Mouse (Mus musculus) MEL (cell line): ENCODE measurements at regions not wholly inside any gene's neighbourhood (a gene's known extent, or its start where the extent isn't known, plus 50 kb on each side); places are given as distances from the start of the nearest gene placed in this dataset.

Source experiments
- DNase-seq: peaks from one replicate; pipeline ENCODE4 v3.0.0; 2011; ENCODE audit warnings: low read depth, low spot score
- H3K27ac ChIP-seq: 2 replicates; pipeline ENCODE4 v1.5.1; 2012; ENCODE audit warnings: low read depth, mild to moderate bottlenecking, control low read depth, low read length, moderate library complexity; ENCODE audit not compliant: control insufficient read depth
- H3K27me3 ChIP-seq, 2 experiments: fragments of 150-350 bp in 1 of 2; sonication (generic) in 1 of 2; 2 replicates each; pipeline ENCODE4 v1.6.1; 2012; ENCODE audit warnings: low read length in 2 of 2, mild to moderate bottlenecking in 2 of 2, improper control_type of control experiment in 1 of 2, moderate library complexity in 1 of 2; ENCODE audit not compliant: insufficient read depth in 2 of 2, control insufficient read depth in 1 of 2
- H3K36me3 ChIP-seq, 2 experiments: 2 replicates each; pipeline ENCODE4 v1.6.1; 2012 to 2014; ENCODE audit warnings: low read length in 2 of 2, improper control_type of control experiment in 1 of 2, inconsistent platforms in 1 of 2, mild to moderate bottlenecking in 1 of 2; ENCODE audit not compliant: insufficient read depth in 2 of 2, control insufficient read depth in 1 of 2
- H3K4me1 ChIP-seq, 2 experiments: fragments of 150-350 bp in 1 of 2; sonication (generic) in 1 of 2; 2 replicates each; pipeline ENCODE4 v1.6.1; 2012; ENCODE audit warnings: low read length in 2 of 2, improper control_type of control experiment in 1 of 2, mild to moderate bottlenecking in 1 of 2; ENCODE audit not compliant: insufficient read depth in 2 of 2, control insufficient read depth in 1 of 2
- H3K4me3 ChIP-seq, 2 experiments: fragments of 150-350 bp in 1 of 2; sonication (generic) in 1 of 2; 2 replicates each; pipeline ENCODE4 v1.5.1; 2012; ENCODE audit warnings: low read depth in 2 of 2, low read length in 2 of 2, mild to moderate bottlenecking in 2 of 2, moderate library complexity in 2 of 2, control low read depth in 1 of 2, improper control_type of control experiment in 1 of 2; ENCODE audit not compliant: control insufficient read depth in 1 of 2, insufficient read depth in 1 of 2
- H3K79me2 ChIP-seq: 2 replicates; pipeline ENCODE4 v1.6.1; 2012; ENCODE audit warnings: mild to moderate bottlenecking, low read length, moderate library complexity; ENCODE audit not compliant: control insufficient read depth, poor library complexity, insufficient read depth
- H3K9ac ChIP-seq: 2 replicates; pipeline ENCODE4 v1.6.1; 2012; ENCODE audit warnings: low read depth, mild to moderate bottlenecking, control low read depth, low read length, moderate library complexity; ENCODE audit not compliant: control insufficient read depth, poor library complexity, severe bottlenecking
- H3K9me3 ChIP-seq: fragments of 150-350 bp; sonication (generic); replicated peaks from 2 replicates; pipeline ENCODE4 v1.6.1; 2012; ENCODE audit warnings: mild to moderate bottlenecking, low read length, improper control_type of control experiment, moderate library complexity; ENCODE audit not compliant: insufficient read depth
- BHLHE40 ChIP-seq: IDR thresholded peaks from 2 replicates; pipeline ENCODE4 v1.6.1; 2012; ENCODE audit warnings: low read depth, mild to moderate bottlenecking, inconsistent platforms, low read length, improper control_type of control experiment, borderline replicate concordance
- CHD1 ChIP-seq: IDR thresholded peaks from 2 replicates; pipeline ENCODE4 v1.6.1; 2012; ENCODE audit warnings: low read depth, mild to moderate bottlenecking, inconsistent platforms, low read length, improper control_type of control experiment
- CHD2 ChIP-seq: IDR thresholded peaks from 2 replicates; pipeline ENCODE4 v1.6.1; 2011; ENCODE audit warnings: low read length, improper control_type of control experiment
- ELF1 ChIP-seq: IDR thresholded peaks from 2 replicates; pipeline ENCODE4 v1.6.1; 2014; ENCODE audit warnings: low read depth, mild to moderate bottlenecking, inconsistent platforms, low read length, improper control_type of control experiment, moderate library complexity
- EP300 ChIP-seq, 2 experiments: IDR thresholded peaks; 2 replicates each; pipeline ENCODE4 v1.6.1; 2011; ENCODE audit warnings: improper control_type of control experiment in 2 of 2, low read length in 2 of 2, low read depth in 1 of 2, mild to moderate bottlenecking in 1 of 2
- ETS1 ChIP-seq: IDR thresholded peaks from 2 replicates; pipeline ENCODE4 v1.6.1; 2012; ENCODE audit warnings: low read depth, mild to moderate bottlenecking, inconsistent platforms, low read length, improper control_type of control experiment, moderate library complexity
- GABPA ChIP-seq: IDR thresholded peaks from 2 replicates; pipeline ENCODE4 v1.6.1; 2012; ENCODE audit warnings: low read depth, mild to moderate bottlenecking, inconsistent platforms, low read length, improper control_type of control experiment, moderate library complexity
- HCFC1 ChIP-seq: IDR thresholded peaks from 2 replicates; pipeline ENCODE4 v1.6.1; 2012; ENCODE audit warnings: low read depth, mild to moderate bottlenecking, inconsistent platforms, low read length, improper control_type of control experiment, moderate library complexity
- MAFK ChIP-seq: IDR thresholded peaks from 2 replicates; pipeline ENCODE4 v1.6.1; 2011; ENCODE audit warnings: low read depth, mild to moderate bottlenecking, low read length, improper control_type of control experiment, borderline replicate concordance
- MAZ ChIP-seq: IDR thresholded peaks from 2 replicates; pipeline ENCODE4 v1.6.1; 2012; ENCODE audit warnings: low read depth, mild to moderate bottlenecking, inconsistent platforms, low read length, improper control_type of control experiment
- MEF2A ChIP-seq: IDR thresholded peaks from 2 replicates; pipeline ENCODE4 v1.6.1; 2014; ENCODE audit warnings: low read depth, mild to moderate bottlenecking, inconsistent platforms, low read length, improper control_type of control experiment; ENCODE audit not compliant: poor library complexity, insufficient replicate concordance, severe bottlenecking; ENCODE audit errors: extremely low read depth
- MYC ChIP-seq: IDR thresholded peaks from 2 replicates; pipeline ENCODE4 v1.6.1; 2011; ENCODE audit warnings: low read depth, mild to moderate bottlenecking, low read length, improper control_type of control experiment, moderate library complexity
- NELFE ChIP-seq: IDR thresholded peaks from 2 replicates; pipeline ENCODE4 v1.6.1; 2011; ENCODE audit warnings: low read depth, low read length, improper control_type of control experiment
- NRF1 ChIP-seq: IDR thresholded peaks from 2 replicates; pipeline ENCODE4 v1.6.1; 2014; ENCODE audit warnings: low read depth, mild to moderate bottlenecking, inconsistent platforms, low read length, improper control_type of control experiment, moderate library complexity; ENCODE audit not compliant: poor library complexity, insufficient read depth, severe bottlenecking
- POLR2A ChIP-seq, 2 experiments: IDR thresholded peaks; 2 replicates each; pipeline ENCODE4 v1.6.1; 2011 to 2012; ENCODE audit warnings: low read length in 2 of 2, mild to moderate bottlenecking in 2 of 2, control low read depth in 1 of 2, improper control_type of control experiment in 1 of 2, low read depth in 1 of 2, moderate library complexity in 1 of 2; ENCODE audit not compliant: control insufficient read depth in 1 of 2, insufficient read depth in 1 of 2, poor library complexity in 1 of 2
- POLR2AphosphoS2 ChIP-seq: IDR thresholded peaks from 2 replicates; pipeline ENCODE4 v1.6.1; 2011; ENCODE audit warnings: low read length, improper control_type of control experiment
- USF1 ChIP-seq: IDR thresholded peaks from 2 replicates; pipeline ENCODE4 v1.6.1; 2014; ENCODE audit warnings: low read depth, mild to moderate bottlenecking, inconsistent platforms, low read length, improper control_type of control experiment, moderate library complexity
- ZC3H11A ChIP-seq: IDR thresholded peaks from 2 replicates; pipeline ENCODE4 v1.6.1; 2012; ENCODE audit warnings: low read depth, mild to moderate bottlenecking, inconsistent platforms, low read length, improper control_type of control experiment
- ZNF384 ChIP-seq: IDR thresholded peaks from 2 replicates; pipeline ENCODE4 v1.6.1; 2012; ENCODE audit warnings: low read depth, mild to moderate bottlenecking, inconsistent platforms, low read length, improper control_type of control experiment

- 0 out of 2 replicates have a peak, but pooled peaks have one; percentile 63 for TF ChIP-seq CHD1
- no peak for TF ChIP-seq GABPA
- no peak for TF ChIP-seq CHD2
- TF ChIP-seq BHLHE40 = peak; percentile 42; the same call in 1 of the 2 replicates
- TF ChIP-seq NRF1 = no peak
- no peak for TF ChIP-seq MEF2A
- TF ChIP-seq USF1 = no peak
- peak; percentile 52; the same call in 1 of the 2 replicates for TF ChIP-seq MAFK
- TF ChIP-seq HCFC1 = no peak
- TF ChIP-seq NELFE = no peak; the same call in 1 of the 2 replicates
Observed at GRCm38 (mm10) chr3:60785137-60785875, 217.3 kb upstream of the P2ry1 start (continued).

- peak; percentile 50 for DNase-seq
- H3K9ac ChIP-seq = no peak overlapping the region
- no peak overlapping the region for H3K4me3 ChIP-seq
- H3K27me3 ChIP-seq = no peaks in the 10 kb centered on the region
- peaks cover 0 to 39% of the 10 kb centered on the region in 2 experiments; a peak in 2 of 4 replicates for H3K36me3 ChIP-seq
- H3K9me3 ChIP-seq = no peaks in the 10 kb centered on the region
- no peaks in the 10 kb centered on the region for H3K79me2 ChIP-seq
- H3K27ac ChIP-seq = peak overlapping the region; percentile 48
- H3K4me1 ChIP-seq = peaks cover 25% of the 10 kb centered on the region in 2 experiments
- TF ChIP-seq MYC = no peak
- TF ChIP-seq MAFK = no peak
- TF ChIP-seq MAZ = no peak
- peak in 1 of 2 experiments; percentile 11; a peak in 1 of 4 replicates for TF ChIP-seq EP300 (IDR thresholded peaks at IDR 0.05; ENCODE audit: low read depth in 1 of 2, low read length in 2 of 2)
- TF ChIP-seq ELF1 = no peak
- TF ChIP-seq, all 39 proteins: peak for 1
Observed at GRCm38 (mm10) chr3:60787989-60788388, 214.6 kb upstream of the P2ry1 start.

GRCm38 (mm10) chr3:60789441-60789840 lies 213.2 kb upstream of the P2ry1 start:
- peak; percentile 27 for DNase-seq
- Histone ChIP-seq H3K27ac (no peak overlapping the region), H3K4me1 (peaks cover 15 to 20% of the 10 kb centered on the region in 2 experiments), H3K36me3 (peaks cover 0 to 28% of the 10 kb centered on the region in 2 experiments; a peak in 2 of 4 replicates), H3K9me3 (no peaks in the 10 kb centered on the region), H3K27me3 (no peaks in the 10 kb centered on the region), H3K4me3 (no peak overlapping the region), H3K79me2 (no peaks in the 10 kb centered on the region), H3K9ac (no peak overlapping the region)
- TF ChIP-seq ZC3H11A = no peak
- TF ChIP-seq POLR2AphosphoS2 = no peak
- no peak for TF ChIP-seq ETS1
- TF ChIP-seq MYC = no peak
- TF ChIP-seq ZNF384 = peak; percentile 39; the same call in 1 of the 2 replicates
- TF ChIP-seq POLR2A (IDR thresholded peaks at IDR 0.05; ENCODE audit: control insufficient read depth in 1 of 2, insufficient read depth in 1 of 2, low read depth in 1 of 2, low read length in 2 of 2, poor library complexity in 1 of 2) = no peak
